Mouse (Mus musculus) hindbrain, embryonic 16.5 days (tissue): Measurements from ENCODE around the gene Paxx. TPM values are rescaled to one million over a fixed set of nuclear protein-coding genes. Genes with fewer than 3 reads are reported as not detected.
"Not testable (repeated sequence)": the region's sequence is repeated elsewhere in the genome, so short reads cannot be mapped to it uniquely, and the experiment has no call there.

Experiments used
- ATAC-seq: fragments of 200-750 bp; cut with Nextera tagmentation; 2 replicates; pipeline ENCODE4 v1.8.0; 2017; ENCODE audit warnings: moderate TSS enrichment, moderate library complexity
- H3K27ac ChIP-seq: fragments of 300-500 bp; sonication (generic); 2 replicates; pipeline ENCODE4 v1.5.1; 2014; ENCODE audit warnings: low read depth, mild to moderate bottlenecking, control low read depth, low read length, moderate library complexity
- H3K27me3 ChIP-seq: fragments of 300-500 bp; sonication (generic); replicated peaks from 2 replicates; pipeline ENCODE4 v1.6.1; 2014; ENCODE audit warnings: low read length; ENCODE audit not compliant: control insufficient read depth, insufficient read depth
- H3K36me3 ChIP-seq: fragments of 300-500 bp; sonication (generic); 2 replicates; pipeline ENCODE4 v1.6.1; 2014; ENCODE audit warnings: mild to moderate bottlenecking, low read length, moderate library complexity, mixed read lengths; ENCODE audit not compliant: control insufficient read depth, insufficient read depth
- H3K4me1 ChIP-seq: fragments of 300-500 bp; sonication (generic); 2 replicates; pipeline ENCODE4 v1.6.1; 2014; ENCODE audit warnings: low read depth, low read length; ENCODE audit not compliant: control insufficient read depth, insufficient read depth
- H3K4me2 ChIP-seq: fragments of 300-500 bp; sonication (generic); 2 replicates; pipeline ENCODE4 v1.6.1; 2014; ENCODE audit warnings: mild to moderate bottlenecking, low read length, control low read depth, moderate library complexity
- H3K4me3 ChIP-seq: fragments of 300-500 bp; sonication (generic); 2 replicates; pipeline ENCODE4 v1.5.1; 2014; ENCODE audit warnings: mild to moderate bottlenecking, low read length, control low read depth, moderate library complexity
- H3K9ac ChIP-seq: fragments of 300-500 bp; sonication (generic); 2 replicates; pipeline ENCODE4 v1.6.1; 2014; ENCODE audit warnings: low read depth, mild to moderate bottlenecking, control low read depth, low read length, moderate library complexity
- H3K9me3 ChIP-seq: fragments of 300-500 bp; sonication (generic); 2 replicates; pipeline ENCODE4 v1.6.1; 2014; ENCODE audit warnings: mild to moderate bottlenecking, low read length, moderate library complexity; ENCODE audit not compliant: control insufficient read depth
- WGBS: fragments of 180-500 bp; shearing (Covaris S2); extraction: QIAGEN DNeasy Blood & Tissue Kit; methylation state at CpG from one replicate; pipeline ENCODE4 v1.1.7; 2014; 5-methylcytosine and 5-hydroxymethylcytosine counted together
- polyA plus RNA-seq: library from polyadenylated mRNA; unstranded; fragments of >200 nt; fragmentation: Nextera tagmentation; extraction: Ambion mirVana; gene quantifications from 2 replicates; pipeline ENCODE4 v1.2.1, GENCODE M21; 2015

Paxx gene
- polyA plus RNA-seq, 1 experiment from 2014 or later, result 134 TPM

DNA sequence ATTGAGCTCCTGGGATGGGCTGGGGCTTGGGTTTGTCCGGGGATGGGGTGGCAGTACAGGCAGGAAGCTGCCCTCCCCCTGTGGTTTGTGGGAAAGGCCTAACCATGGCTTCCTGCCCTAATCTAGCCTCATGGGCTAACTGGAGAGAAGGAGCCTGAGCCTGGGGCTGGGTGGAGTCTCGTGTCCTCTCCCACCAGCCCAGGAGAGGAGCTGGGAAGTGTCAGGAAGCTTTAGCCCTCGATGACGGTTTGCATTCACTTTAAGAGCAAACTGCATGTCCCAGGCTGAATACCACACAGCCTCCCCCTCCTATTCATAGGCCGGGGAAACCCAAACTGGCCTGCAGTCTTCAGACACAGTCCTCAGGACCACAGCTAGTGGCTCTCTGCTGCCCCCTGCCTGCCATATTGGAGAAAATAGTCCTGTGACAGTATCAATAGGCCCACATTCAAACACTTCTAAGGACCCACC, 34.1 kb downstream of the Paxx start:
- Histone ChIP-seq H3K36me3 (no peaks in the 10 kb centered on the region), H3K9me3 (no peaks in the 10 kb centered on the region), H3K9ac (no peak overlapping the region), H3K4me1 (peaks cover 25% of the 10 kb centered on the region), H3K4me3 (no peak overlapping the region), H3K27me3 (peaks cover 10% of the 10 kb centered on the region), H3K4me2 (no peak overlapping the region), H3K27ac (no peak overlapping the region)
- WGBS, result 37% methylated on average over 5 of the region's 5 CpGs
- ATAC-seq, result peak; percentile 29; the same call in 1 of the 2 replicates

DNA sequence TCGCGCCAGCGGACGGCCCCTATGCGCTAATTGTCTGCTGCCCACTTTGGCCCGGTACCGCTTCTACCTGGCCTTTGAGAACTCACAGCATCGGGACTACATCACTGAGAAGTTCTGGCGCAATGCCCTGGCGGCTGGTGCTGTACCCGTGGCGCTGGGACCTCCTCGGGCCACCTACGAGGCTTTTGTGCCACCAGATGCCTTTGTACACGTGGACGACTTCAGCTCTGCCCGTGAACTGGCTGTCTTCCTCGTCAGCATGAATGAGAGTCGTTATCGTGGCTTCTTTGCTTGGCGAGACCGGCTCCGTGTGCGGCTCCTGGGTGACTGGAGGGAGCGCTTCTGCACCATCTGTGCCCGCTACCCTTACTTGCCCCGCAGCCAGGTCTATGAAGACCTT, 35.4 kb downstream of the Paxx start:
- Histone ChIP-seq H3K4me1 (peaks cover 12% of the 10 kb centered on the region), H3K4me2 (no peak overlapping the region), H3K36me3 (no peaks in the 10 kb centered on the region), H3K27me3 (peaks cover 10% of the 10 kb centered on the region), H3K9me3 (no peaks in the 10 kb centered on the region), H3K27ac (no peak overlapping the region), H3K4me3 (no peak overlapping the region), H3K9ac (no peak overlapping the region)
- ATAC-seq, result no peak
- 47% methylated on average over 27 of the region's 27 CpGs for WGBS

DNA sequence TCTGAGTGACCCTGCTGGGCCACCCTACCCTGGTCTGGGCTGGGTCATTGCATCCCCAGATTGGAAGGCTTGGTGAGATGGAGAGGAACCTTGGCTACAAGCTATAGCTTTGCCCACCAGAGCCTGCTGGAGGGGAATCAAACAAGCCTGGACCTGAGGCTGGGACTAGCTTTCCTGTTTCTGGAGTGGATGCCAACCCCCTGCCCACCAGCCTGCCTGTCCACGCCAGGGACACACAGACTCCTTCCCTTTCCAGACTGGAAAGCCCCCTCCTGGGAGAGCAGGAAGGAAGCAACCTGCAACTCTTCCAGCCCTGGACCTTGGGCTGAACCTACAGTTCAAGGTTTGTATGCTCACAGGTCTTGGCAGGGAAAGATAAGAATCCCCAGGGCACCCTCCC, 37.3 kb downstream of the Paxx start:
- no peak overlapping the region for H3K4me2 ChIP-seq
- ATAC-seq, result no peak
- H3K9me3 ChIP-seq, result no peaks in the 10 kb centered on the region
- H3K27me3 ChIP-seq, result peaks cover 10% of the 10 kb centered on the region
- no peak overlapping the region for H3K4me3 ChIP-seq
- H3K9ac ChIP-seq, result no peak overlapping the region
- no peaks in the 10 kb centered on the region for H3K36me3 ChIP-seq
- 50% methylated on average over 1 of the region's 1 CpGs for WGBS
- H3K27ac ChIP-seq, result no peak overlapping the region
- no peaks in the 10 kb centered on the region; the same call in 1 of the 2 replicates for H3K4me1 ChIP-seq

DNA sequence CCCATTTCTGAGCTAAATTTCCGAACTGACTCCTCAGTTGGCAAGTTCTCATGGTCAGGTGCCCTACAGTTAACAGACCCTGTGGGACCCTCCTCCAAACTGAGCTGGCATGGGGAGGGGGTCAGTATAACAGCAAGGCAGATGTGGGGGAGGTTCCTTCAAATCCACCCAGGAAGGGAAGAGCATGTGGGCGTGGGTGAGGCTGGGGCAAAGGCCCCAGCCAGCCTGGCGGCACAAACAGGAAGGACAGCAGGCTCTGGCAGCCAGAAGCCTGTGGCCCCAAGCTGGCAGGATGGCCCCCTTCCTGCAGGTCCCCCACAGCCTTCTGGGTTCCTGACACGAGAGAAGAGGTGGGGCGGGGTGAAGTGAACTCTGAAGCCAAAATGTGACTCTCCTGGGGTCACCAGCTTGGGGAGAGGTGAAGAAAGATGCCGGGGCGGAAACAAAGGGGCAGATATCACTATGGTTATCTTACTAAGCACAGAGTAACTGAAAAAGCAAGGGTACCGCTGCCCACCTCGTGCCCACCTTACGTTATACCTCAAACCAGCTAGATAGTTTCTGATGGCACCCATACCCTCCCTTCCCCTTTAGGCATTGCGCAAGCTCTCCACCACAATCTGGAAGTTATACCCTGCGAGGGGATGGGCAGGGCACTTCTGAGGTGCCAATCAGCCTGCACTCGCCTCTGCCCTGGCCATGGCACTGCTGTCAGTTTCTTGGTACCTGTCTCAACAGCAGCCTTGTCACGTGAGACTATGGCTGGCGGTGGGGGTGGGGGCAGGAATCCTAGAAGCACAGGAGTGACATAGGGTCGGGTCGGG, 38.1 kb downstream of the Paxx start, which contains the start of gene Fut7:
Gene Fut7 (plus strand): TSS at position 681 of the 824 bp plus-strand sequence.
- Histone ChIP-seq H3K9me3 (no peaks in the 10 kb centered on the region), H3K4me3 (no peak within 1 kb of the TSS), H3K27ac (no peak within 1 kb of the TSS), H3K4me1 (no peaks in the 10 kb centered on the region), H3K36me3 (no peaks in the 10 kb centered on the region), H3K9ac (no peak within 1 kb of the TSS), H3K27me3 (peaks cover 10% of the 10 kb centered on the region), H3K4me2 (no peak within 1 kb of the TSS)
- no peak for ATAC-seq
- 67% methylated on average over 17 of the region's 17 CpGs for WGBS

DNA sequence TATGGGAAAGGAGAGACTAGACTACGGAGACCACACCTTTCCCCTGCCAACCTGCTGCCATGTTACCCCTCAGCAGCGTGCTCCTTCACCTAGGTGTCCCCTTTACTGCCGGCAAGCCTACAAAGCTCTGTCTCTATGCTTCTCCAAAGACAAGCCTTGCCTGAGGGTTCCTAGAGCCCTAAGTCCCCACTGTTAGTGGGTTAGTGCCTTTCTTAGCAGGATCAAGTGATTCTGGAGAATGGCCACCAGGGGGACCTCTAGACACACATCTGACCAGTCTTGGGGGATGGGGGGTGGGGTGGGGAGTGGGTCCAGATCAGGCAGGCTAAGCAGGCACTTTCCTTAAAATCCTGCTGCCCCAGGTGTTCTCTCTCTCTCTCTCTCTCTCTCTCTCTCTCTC, 39.0 kb downstream of the Paxx start:
- Histone ChIP-seq H3K27ac (no peak overlapping the region), H3K9me3 (no peaks in the 10 kb centered on the region), H3K4me2 (no peak overlapping the region), H3K36me3 (no peaks in the 10 kb centered on the region), H3K4me1 (no peaks in the 10 kb centered on the region), H3K9ac (peak overlapping the region; percentile 9; the same call in 1 of the 2 replicates), H3K27me3 (peaks cover 10% of the 10 kb centered on the region), H3K4me3 (no peak overlapping the region)
- ATAC-seq, result peak; percentile 60; the same call in 1 of the 2 replicates
- WGBS, result 19% methylated on average over 3 of the region's 3 CpGs

DNA sequence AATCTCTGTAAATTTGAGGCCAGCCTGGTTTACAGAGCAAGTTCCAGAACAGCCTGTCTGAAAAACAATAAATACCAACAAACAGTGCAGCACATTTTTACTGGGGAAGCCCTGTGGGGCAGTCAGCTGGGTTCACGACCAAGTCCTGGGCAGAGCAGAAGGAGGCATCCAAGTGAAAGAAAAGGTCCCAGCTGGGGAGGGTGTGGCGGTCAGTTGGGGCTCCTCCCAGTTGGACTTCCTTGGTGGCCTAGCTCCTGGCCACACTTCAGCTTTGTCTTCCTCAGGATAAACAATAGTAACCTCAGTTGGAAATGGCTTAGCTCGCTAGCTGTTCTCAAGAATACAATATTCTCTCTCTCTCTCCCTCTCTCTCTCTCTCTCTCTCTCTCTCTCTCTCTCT, 43.5 kb downstream of the Paxx start:
- H3K27me3 ChIP-seq, result no peaks in the 10 kb centered on the region; the same call in 1 of the 2 replicates
- H3K4me1 ChIP-seq, result no peaks in the 10 kb centered on the region
- H3K4me3 ChIP-seq, result no peak overlapping the region
- no peaks in the 10 kb centered on the region for H3K36me3 ChIP-seq
- no peaks in the 10 kb centered on the region for H3K9me3 ChIP-seq
- ATAC-seq, result no peak
- H3K27ac ChIP-seq, result no peak overlapping the region
- WGBS, result 15% methylated on average over 3 of the region's 3 CpGs
- H3K4me2 ChIP-seq, result no peak overlapping the region
- no peak overlapping the region for H3K9ac ChIP-seq

DNA sequence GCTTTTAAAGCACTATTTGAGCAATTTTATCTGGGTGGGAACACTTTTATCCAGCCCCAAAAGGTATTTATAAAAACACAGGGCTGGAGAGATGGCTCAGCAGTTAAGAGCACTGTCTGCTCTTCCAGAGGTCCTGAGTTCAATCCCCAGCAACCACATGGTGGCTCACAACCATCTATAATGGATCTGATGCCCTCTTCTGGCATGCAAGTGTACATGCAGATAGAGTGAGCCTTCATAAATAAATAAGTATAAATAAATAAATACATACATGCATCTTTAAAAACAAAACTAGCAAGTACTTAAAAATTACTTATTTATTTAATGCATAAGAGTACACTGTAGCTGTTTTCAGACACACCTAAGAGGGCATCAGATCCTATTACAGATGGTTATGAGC, 47.5 kb downstream of the Paxx start:
- H3K9ac ChIP-seq, ATAC-seq, H3K9me3 ChIP-seq, H3K27ac ChIP-seq, H3K27me3 ChIP-seq, H3K4me1 ChIP-seq, H3K4me2 ChIP-seq, H3K4me3 ChIP-seq: not testable (repeated sequence)
- peaks cover 18% of the 10 kb centered on the region for H3K36me3 ChIP-seq

DNA sequence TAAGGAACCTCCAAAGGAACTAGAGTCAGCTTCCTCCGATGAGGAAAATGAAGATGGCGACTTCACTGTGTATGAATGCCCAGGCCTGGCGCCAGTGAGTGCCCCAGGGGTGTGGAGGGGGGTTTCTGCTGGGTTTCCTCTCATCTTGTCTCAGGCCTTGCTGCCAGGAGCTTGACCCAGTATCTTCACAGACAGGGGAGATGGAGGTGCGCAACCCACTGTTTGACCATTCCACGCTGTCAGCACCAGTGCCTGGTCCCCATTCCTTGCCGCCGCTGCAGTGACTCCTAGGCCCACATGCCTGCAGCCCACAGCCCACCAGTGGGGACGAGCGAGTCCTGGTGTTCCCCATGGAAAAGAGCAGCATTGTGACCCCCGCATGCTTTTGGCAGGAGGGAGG, 52.0 kb downstream of the Paxx start:
- WGBS, result 95% methylated on average over 10 of the region's 10 CpGs
- peaks cover 14% of the 10 kb centered on the region for H3K4me1 ChIP-seq
- peaks cover 19% of the 10 kb centered on the region for H3K36me3 ChIP-seq
- no peak overlapping the region for H3K9ac ChIP-seq
- H3K4me3 ChIP-seq, result no peak overlapping the region
- ATAC-seq, result no peak
- no peak overlapping the region for H3K27ac ChIP-seq
- H3K27me3 ChIP-seq, result no peaks in the 10 kb centered on the region
- no peak overlapping the region for H3K4me2 ChIP-seq
- H3K9me3 ChIP-seq, result no peaks in the 10 kb centered on the region
